Mouse (Mus musculus) heart, postnatal 14 days (tissue): ENCODE measurements around the gene Gpr149. TPM values are rescaled to one million over a fixed set of nuclear protein-coding genes. Genes with fewer than 3 reads are reported as not detected.

ENCODE experiments used
- total RNA-seq, 2 experiments: library from RNA; stranded (reverse); gene quantifications; 2 replicates each; pipeline ENCODE4 v1.2.3; 2021

Gpr149 gene
- total RNA-seq, 2 experiments from 2014 or later = not detected

Other genes with a start within 250 kb of the Gpr149 start
- 10 to 100 TPM; 19.9 to 20.2 TPM for gene Dhx36, start 98.1 kb downstream of the Gpr149 start, total RNA-seq